Mouse (Mus musculus): ENCODE measurements at regions not wholly inside any gene's neighbourhood (a gene's known extent, or its start where the extent isn't known, plus 50 kb on each side); places are given as distances from the start of the nearest gene placed in this dataset.
"Not testable (repeated sequence)": the region's sequence is repeated elsewhere in the genome, so short reads cannot be mapped to it uniquely, and the experiment has no call there.

DNA sequence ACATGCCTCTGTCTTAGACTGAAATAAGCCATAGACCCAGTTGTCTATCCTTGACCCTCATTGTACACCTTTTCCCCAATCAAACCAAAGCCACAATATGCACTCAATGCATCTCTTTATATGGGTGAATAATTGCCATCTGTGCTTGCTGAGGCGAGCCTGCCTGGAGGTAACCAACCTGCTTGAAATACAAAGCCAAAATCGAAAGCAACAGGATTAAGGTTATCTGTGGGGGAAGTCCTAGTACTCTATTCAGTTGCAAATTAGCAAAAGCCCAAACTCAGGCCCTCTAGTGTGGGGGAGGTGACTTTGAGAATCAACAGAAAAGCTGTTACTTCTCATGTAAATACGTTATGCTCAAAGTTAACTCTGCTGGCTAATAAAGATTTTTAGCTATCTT, 246.2 kb upstream of the Fundc1 start:
- H3K27me3 ChIP-seq (ENCODE audit: control insufficient read depth, insufficient read depth, low read length) = no peaks in the 10 kb centered on the region
- H3K4me3 ChIP-seq (ENCODE audit: low read depth, low read length) = no peak overlapping the region
- no peaks in the 10 kb centered on the region for H3K36me3 ChIP-seq (replicated peaks; ENCODE audit: control insufficient read depth, insufficient read depth, low read depth, low read length)
- no peak overlapping the region for H3K9ac ChIP-seq (replicated peaks; ENCODE audit: low read length)
- no peak overlapping the region for H3K4me2 ChIP-seq (ENCODE audit: low read depth, low read length)
- no peak overlapping the region for H3K27ac ChIP-seq (replicated peaks; ENCODE audit: low read depth, low read length)
- 44% methylated on average over 3 of the region's 3 CpGs for WGBS
- no peak for ATAC-seq (replicated peaks; ENCODE audit: insufficient number of reproducible peaks, low FRiP score, low TSS enrichment, low read depth)
- H3K9me3 ChIP-seq (replicated peaks; ENCODE audit: control insufficient read depth, low read length) = no peaks in the 10 kb centered on the region
- no peaks in the 10 kb centered on the region for H3K4me1 ChIP-seq (ENCODE audit: control insufficient read depth, insufficient read depth, low read length)
- no peak for DNase-seq (ENCODE audit: low spot score)

DNA sequence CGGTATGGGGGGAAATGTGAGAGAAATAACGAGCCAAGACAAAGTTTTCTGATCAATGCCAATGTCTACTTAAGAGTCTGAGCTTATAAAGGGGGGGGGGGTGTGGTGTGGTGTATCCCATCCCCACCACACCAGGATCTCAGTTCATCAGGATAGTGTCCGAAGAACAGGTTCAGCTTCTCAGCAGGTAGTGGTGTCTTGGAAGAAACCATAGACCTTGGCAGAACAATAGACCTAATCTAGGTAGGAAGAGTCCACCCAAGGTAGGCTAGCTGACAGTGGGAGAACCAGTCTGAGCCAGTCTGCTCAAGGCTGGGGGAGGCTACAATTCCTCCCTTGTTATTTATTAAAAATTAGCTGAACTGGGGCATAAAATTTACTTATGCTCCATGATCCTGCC, 245.5 kb upstream of the Fundc1 start:
- Histone ChIP-seq H3K27ac (replicated peaks; ENCODE audit: low read depth, low read length) (no peak overlapping the region), H3K9me3 (replicated peaks; ENCODE audit: control insufficient read depth, low read length) (no peaks in the 10 kb centered on the region), H3K27me3 (ENCODE audit: control insufficient read depth, insufficient read depth, low read length) (no peaks in the 10 kb centered on the region), H3K4me3 (ENCODE audit: low read depth, low read length) (no peak overlapping the region), H3K36me3 (replicated peaks; ENCODE audit: control insufficient read depth, insufficient read depth, low read depth, low read length) (no peaks in the 10 kb centered on the region), H3K4me2 (ENCODE audit: low read depth, low read length) (no peak overlapping the region), H3K9ac (replicated peaks; ENCODE audit: low read length) (no peak overlapping the region), H3K4me1 (ENCODE audit: control insufficient read depth, insufficient read depth, low read length) (no peaks in the 10 kb centered on the region)
- ATAC-seq (replicated peaks; ENCODE audit: insufficient number of reproducible peaks, low FRiP score, low TSS enrichment, low read depth) = no peak
- 75% methylated on average over 3 of the region's 3 CpGs for WGBS
- DNase-seq (ENCODE audit: low spot score) = no peak

DNA sequence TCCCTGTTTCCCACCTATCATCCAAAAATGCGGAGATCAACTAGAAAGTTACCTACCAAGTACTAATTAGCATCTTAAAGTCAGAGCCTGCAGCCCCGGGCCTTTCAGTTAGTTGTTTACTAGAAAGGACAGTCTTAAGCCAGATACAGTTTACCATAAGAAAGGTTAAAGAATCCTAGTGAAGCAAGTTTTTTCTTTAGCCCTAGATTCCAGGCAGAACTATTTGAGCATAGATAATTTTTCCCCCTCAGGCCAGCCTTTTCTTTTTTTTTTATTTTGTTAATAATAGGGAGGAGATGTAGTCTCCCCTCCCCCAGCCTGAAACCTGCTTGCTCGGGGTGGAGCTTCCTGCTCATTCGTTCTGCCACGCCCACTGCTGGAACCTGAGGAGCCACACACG, 215.9 kb upstream of the Fundc1 start:
- H3K4me2 ChIP-seq (ENCODE audit: low read depth, low read length); H3K4me3 ChIP-seq (ENCODE audit: low read depth, low read length); DNase-seq (ENCODE audit: low spot score); H3K27me3 ChIP-seq (ENCODE audit: control insufficient read depth, insufficient read depth, low read length); H3K36me3 ChIP-seq (replicated peaks; ENCODE audit: control insufficient read depth, insufficient read depth, low read depth, low read length); H3K27ac ChIP-seq (replicated peaks; ENCODE audit: low read depth, low read length); H3K4me1 ChIP-seq (ENCODE audit: control insufficient read depth, insufficient read depth, low read length); H3K9ac ChIP-seq (replicated peaks; ENCODE audit: low read length); H3K9me3 ChIP-seq (replicated peaks; ENCODE audit: control insufficient read depth, low read length); ATAC-seq (replicated peaks; ENCODE audit: insufficient number of reproducible peaks, low FRiP score, low TSS enrichment, low read depth): not testable (repeated sequence)
- WGBS = 88% methylated on average over 1 of the region's 6 CpGs

DNA sequence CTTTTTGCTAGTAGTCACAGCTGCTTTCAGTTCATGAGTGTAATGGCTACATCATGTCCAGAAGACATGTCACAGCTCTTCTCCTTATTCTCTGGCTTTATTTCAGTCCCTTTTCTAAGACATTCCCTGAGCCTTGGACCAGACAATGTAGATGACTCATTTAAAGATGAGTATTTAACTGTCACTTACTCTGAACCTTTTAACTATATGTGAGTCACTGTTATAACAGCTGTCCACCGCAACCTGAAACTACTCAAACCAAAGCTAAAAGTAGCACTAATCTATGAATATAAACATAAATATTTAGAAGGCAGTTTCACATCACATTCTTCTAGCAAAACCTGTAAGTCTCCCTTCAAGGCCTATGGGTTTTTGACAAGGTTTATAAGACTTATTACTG, 203.8 kb upstream of the Fundc1 start:
- Histone ChIP-seq H3K9ac (replicated peaks; ENCODE audit: low read length) (no peak overlapping the region), H3K27ac (replicated peaks; ENCODE audit: low read depth, low read length) (no peak overlapping the region), H3K4me3 (ENCODE audit: low read depth, low read length) (no peak overlapping the region), H3K4me1 (ENCODE audit: control insufficient read depth, insufficient read depth, low read length) (no peaks in the 10 kb centered on the region), H3K4me2 (ENCODE audit: low read depth, low read length) (no peak overlapping the region), H3K27me3 (ENCODE audit: control insufficient read depth, insufficient read depth, low read length) (no peaks in the 10 kb centered on the region), H3K36me3 (replicated peaks; ENCODE audit: control insufficient read depth, insufficient read depth, low read depth, low read length) (no peaks in the 10 kb centered on the region), H3K9me3 (replicated peaks; ENCODE audit: control insufficient read depth, low read length) (no peaks in the 10 kb centered on the region)
- DNase-seq (ENCODE audit: low spot score) (no peak), ATAC-seq (replicated peaks; ENCODE audit: insufficient number of reproducible peaks, low FRiP score, low TSS enrichment, low read depth) (no peak)
- WGBS = 97% methylated on average over 1 of the region's 1 CpGs

DNA sequence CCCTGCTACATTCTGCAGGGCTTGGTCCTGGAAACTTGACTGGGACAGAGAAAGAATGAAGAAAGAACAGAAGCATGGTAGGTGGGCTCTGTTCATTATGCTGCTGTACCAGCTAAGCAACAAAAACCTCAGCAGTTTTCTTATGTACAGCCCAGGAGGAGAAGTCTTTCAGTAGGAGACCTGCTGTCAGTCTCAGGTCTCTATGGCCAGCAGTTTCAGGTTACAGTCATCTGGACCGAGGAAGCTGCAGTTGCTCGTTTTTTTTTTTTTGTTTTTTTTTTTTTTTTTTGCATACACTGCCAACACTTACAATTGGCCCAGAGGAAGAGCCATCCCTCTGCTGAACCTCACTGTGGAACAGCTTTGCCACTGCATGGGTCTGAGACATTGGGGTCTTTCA, 180.7 kb upstream of the Fundc1 start:
- no peaks in the 10 kb centered on the region for H3K27me3 ChIP-seq (ENCODE audit: control insufficient read depth, insufficient read depth, low read length)
- no peak for ATAC-seq (replicated peaks; ENCODE audit: insufficient number of reproducible peaks, low FRiP score, low TSS enrichment, low read depth)
- H3K9me3 ChIP-seq (replicated peaks; ENCODE audit: control insufficient read depth, low read length) = no peaks in the 10 kb centered on the region
- DNase-seq (ENCODE audit: low spot score) = no peak
- H3K4me2 ChIP-seq (ENCODE audit: low read depth, low read length) = no peak overlapping the region
- H3K27ac ChIP-seq (replicated peaks; ENCODE audit: low read depth, low read length) = no peak overlapping the region
- H3K4me1 ChIP-seq (ENCODE audit: control insufficient read depth, insufficient read depth, low read length) = no peaks in the 10 kb centered on the region
- no peak overlapping the region for H3K4me3 ChIP-seq (ENCODE audit: low read depth, low read length)
- H3K9ac ChIP-seq (replicated peaks; ENCODE audit: low read length) = no peak overlapping the region
- no peaks in the 10 kb centered on the region for H3K36me3 ChIP-seq (replicated peaks; ENCODE audit: control insufficient read depth, insufficient read depth, low read depth, low read length)
- WGBS = 16% methylated on average over 2 of the region's 2 CpGs

DNA sequence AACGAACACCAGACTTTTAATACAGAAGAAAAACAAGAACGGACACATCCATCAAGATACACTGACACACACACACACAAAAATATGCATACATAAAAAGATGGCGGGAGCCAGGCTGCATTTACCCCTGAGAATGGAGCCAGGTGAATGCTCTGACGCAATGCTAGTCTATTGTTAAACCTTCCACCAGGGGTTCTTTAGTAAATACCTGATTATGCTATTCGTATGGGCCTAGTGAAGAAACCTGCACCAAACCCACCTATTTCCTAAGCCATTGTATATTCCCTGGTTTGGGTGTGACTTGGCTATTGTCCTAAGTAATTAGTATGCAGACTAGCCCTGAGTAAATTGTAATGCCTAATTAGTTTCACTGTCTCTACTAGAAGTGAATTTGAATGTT, 179.3 kb upstream of the Fundc1 start:
- Histone ChIP-seq H3K27me3 (ENCODE audit: control insufficient read depth, insufficient read depth, low read length) (no peaks in the 10 kb centered on the region), H3K36me3 (replicated peaks; ENCODE audit: control insufficient read depth, insufficient read depth, low read depth, low read length) (no peaks in the 10 kb centered on the region), H3K4me3 (ENCODE audit: low read depth, low read length) (no peak overlapping the region), H3K9me3 (replicated peaks; ENCODE audit: control insufficient read depth, low read length) (no peaks in the 10 kb centered on the region), H3K4me2 (ENCODE audit: low read depth, low read length) (no peak overlapping the region), H3K4me1 (ENCODE audit: control insufficient read depth, insufficient read depth, low read length) (no peaks in the 10 kb centered on the region), H3K9ac (replicated peaks; ENCODE audit: low read length) (no peak overlapping the region), H3K27ac (replicated peaks; ENCODE audit: low read depth, low read length) (no peak overlapping the region)
- DNase-seq (ENCODE audit: low spot score) (no peak), ATAC-seq (replicated peaks; ENCODE audit: insufficient number of reproducible peaks, low FRiP score, low TSS enrichment, low read depth) (no peak)
- 74% methylated on average over 5 of the region's 5 CpGs for WGBS

DNA sequence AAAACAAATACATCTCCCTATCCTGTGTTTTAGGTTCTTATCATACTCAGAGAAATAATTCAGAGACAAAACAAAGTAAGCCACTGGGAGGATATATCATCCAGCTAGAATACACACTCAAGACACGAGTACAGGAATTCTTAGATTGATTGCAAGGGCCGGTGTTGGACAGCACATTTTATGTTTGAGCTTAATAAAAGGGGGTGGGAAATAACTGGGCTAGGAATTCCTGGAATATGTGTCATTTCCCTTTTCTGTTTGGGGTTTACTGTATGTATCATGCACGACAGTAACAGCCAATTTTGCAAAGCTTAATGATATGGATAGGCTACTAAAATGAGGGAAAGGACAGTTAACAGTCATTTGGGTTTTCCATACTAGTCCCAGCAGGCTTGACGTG, 158.1 kb upstream of the Fundc1 start:
- Histone ChIP-seq H3K4me1 (ENCODE audit: control insufficient read depth, insufficient read depth, low read length) (no peaks in the 10 kb centered on the region), H3K4me3 (ENCODE audit: low read depth, low read length) (no peak overlapping the region), H3K9ac (replicated peaks; ENCODE audit: low read length) (no peak overlapping the region), H3K4me2 (ENCODE audit: low read depth, low read length) (no peak overlapping the region), H3K9me3 (replicated peaks; ENCODE audit: control insufficient read depth, low read length) (no peaks in the 10 kb centered on the region), H3K27ac (replicated peaks; ENCODE audit: low read depth, low read length) (no peak overlapping the region), H3K36me3 (replicated peaks; ENCODE audit: control insufficient read depth, insufficient read depth, low read depth, low read length) (no peaks in the 10 kb centered on the region), H3K27me3 (ENCODE audit: control insufficient read depth, insufficient read depth, low read length) (no peaks in the 10 kb centered on the region)
- ATAC-seq (replicated peaks; ENCODE audit: insufficient number of reproducible peaks, low FRiP score, low TSS enrichment, low read depth) (no peak), DNase-seq (ENCODE audit: low spot score) (no peak)
- 74% methylated on average over 4 of the region's 4 CpGs for WGBS

DNA sequence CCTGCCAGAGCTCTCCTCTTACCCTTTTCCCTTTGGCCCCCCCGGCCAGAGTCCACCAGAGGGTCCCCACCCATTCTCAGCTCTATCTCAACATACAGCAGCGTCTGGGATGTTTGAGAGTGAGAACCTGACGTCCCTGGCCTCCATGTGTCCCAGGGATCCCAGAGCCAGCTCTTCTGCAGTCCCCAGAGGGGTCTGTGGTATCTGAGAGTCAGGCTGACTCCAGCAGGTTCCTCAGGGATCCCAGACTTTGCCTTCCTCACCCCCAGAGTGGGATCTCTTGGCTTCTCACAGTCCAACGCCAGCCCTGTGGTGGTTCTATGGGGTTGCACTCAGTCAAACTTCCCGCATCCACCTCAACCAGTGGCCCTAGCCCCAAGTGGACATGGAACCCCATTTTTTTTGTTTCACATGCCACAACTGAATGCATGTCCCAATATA, 153.7 kb upstream of the Fundc1 start:
- no peak for ATAC-seq (replicated peaks; ENCODE audit: insufficient number of reproducible peaks, low FRiP score, low TSS enrichment, low read depth)
- H3K4me1 ChIP-seq (ENCODE audit: control insufficient read depth, insufficient read depth, low read length) = no peaks in the 10 kb centered on the region
- no peak overlapping the region for H3K27ac ChIP-seq (replicated peaks; ENCODE audit: low read depth, low read length)

More for the DNA sequence above, 153.7 kb upstream of the Fundc1 start:
- Histone ChIP-seq H3K4me2 (ENCODE audit: low read depth, low read length) (no peak overlapping the region), H3K27me3 (ENCODE audit: control insufficient read depth, insufficient read depth, low read length) (no peaks in the 10 kb centered on the region), H3K9me3 (replicated peaks; ENCODE audit: control insufficient read depth, low read length) (no peaks in the 10 kb centered on the region), H3K36me3 (replicated peaks; ENCODE audit: control insufficient read depth, insufficient read depth, low read depth, low read length) (no peaks in the 10 kb centered on the region), H3K9ac (replicated peaks; ENCODE audit: low read length) (no peak overlapping the region), H3K4me3 (ENCODE audit: low read depth, low read length) (no peak overlapping the region)
- 70% methylated on average over 5 of the region's 5 CpGs for WGBS
- DNase-seq (ENCODE audit: low spot score) = no peak

Data from embryonic facial prominence, embryonic 11.5 days (tissue).